Mouse (Mus musculus) kidney, adult 2 months (tissue): ENCODE data around the gene Mettl2.

ENCODE experiments used
- CTCF ChIP-seq: fragments of 200-500 bp; conservative IDR thresholded peaks from 2 replicates; pipeline ENCODE4 v1.5.1; 2011; ENCODE audit warnings: low read depth, mild to moderate bottlenecking, control low read depth, low read length, moderate library complexity, mixed read lengths; ENCODE audit not compliant: insufficient read depth, insufficient read length
- POLR2A ChIP-seq: fragments of 200-500 bp; IDR thresholded peaks from one replicate; pipeline ENCODE4 v1.6.1; 2011; ENCODE audit warnings: low read depth, low read length, control low read depth

GRCm38 (mm10) chr11:105149766-105150165 is 23.5 kb downstream of the Mettl2 start:
- TF ChIP-seq CTCF: no peak
- TF ChIP-seq POLR2A: no peak
